Mouse (Mus musculus) monocyte, adult 5-6 weeks (primary cell): ENCODE measurements around the gene Zfp644. TPM values are rescaled to one million over a fixed set of nuclear protein-coding genes. Genes with fewer than 3 reads are reported as not detected.

ENCODE experiments used
- ATAC-seq: fragments of 153-309, 156-312 bp; replicated peaks from 2 replicates; pipeline ENCODE4 v1.8.0; 2017; ENCODE audit warnings: mild to moderate bottlenecking; ENCODE audit not compliant: low TSS enrichment, insufficient number of reproducible peaks, severe bottlenecking, poor library complexity, low FRiP score
- total RNA-seq: library from RNA; stranded (forward); fragments of 200-1000, 200-491, 200-594 nt; gene quantifications from 3 replicates; pipeline ENCODE4 v1.2.3, GENCODE M21; 2017

Gene Zfp644
- total RNA-seq, 1 experiment from 2014 or later, result 75.7 TPM

GRCm38 (mm10) chr5:106612151-106612550, 84.9 kb downstream of the Zfp644 start:
- ATAC-seq, result no peak

- ATAC-seq, result no peak
Observed at GRCm38 (mm10) chr5:106608798-106609197, 88.3 kb downstream of the Zfp644 start, which contains the start of gene Gm17304. Gm17304 (plus strand) TSS chr5:106609098.

- no peak for ATAC-seq
Observed at GRCm38 (mm10) chr5:106607081-106607480, 90.0 kb downstream of the Zfp644 start.

- ATAC-seq, result no peak
Observed at GRCm38 (mm10) chr5:106605096-106605495, 92.0 kb downstream of the Zfp644 start.

GRCm38 (mm10) chr5:106604381-106604780, 92.7 kb downstream of the Zfp644 start:
- ATAC-seq, result no peak

GRCm38 (mm10) chr5:106599482-106599881, 97.6 kb downstream of the Zfp644 start:
- ATAC-seq, result no peak

- no peak for ATAC-seq
Observed at GRCm38 (mm10) chr5:106597472-106597871, 99.6 kb downstream of the Zfp644 start.

- ATAC-seq, result no peak
Observed at GRCm38 (mm10) chr5:106594388-106594787, 102.7 kb downstream of the Zfp644 start.

GRCm38 (mm10) chr5:106590686-106591085, 106.4 kb downstream of the Zfp644 start:
- ATAC-seq, result no peak

GRCm38 (mm10) chr5:106589670-106590069, 107.4 kb downstream of the Zfp644 start:
- 0 out of 2 replicates have a peak, but pooled peaks have one; percentile 27 for ATAC-seq

GRCm38 (mm10) chr5:106589006-106589405, 108.1 kb downstream of the Zfp644 start:
- no peak for ATAC-seq

GRCm38 (mm10) chr5:106580943-106581342, 116.1 kb downstream of the Zfp644 start:
- no peak for ATAC-seq

- no peak for ATAC-seq
Observed at GRCm38 (mm10) chr5:106577237-106577888, 119.7 kb downstream of the Zfp644 start.

- no peak for ATAC-seq
Observed at GRCm38 (mm10) chr5:106575098-106575497, 122.0 kb downstream of the Zfp644 start.

GRCm38 (mm10) chr5:106574560-106574946, 122.5 kb downstream of the Zfp644 start:
- ATAC-seq, result peak; percentile 71

- ATAC-seq, result no peak
Observed at GRCm38 (mm10) chr5:106573742-106574559, 123.1 kb downstream of the Zfp644 start.
